Mouse (Mus musculus) heart, embryonic 16.5 days (tissue): ENCODE results near the gene Syncrip. TPM values are rescaled to one million over a fixed set of nuclear protein-coding genes. Genes with fewer than 3 reads are reported as not detected.
"Not testable (repeated sequence)": the region's sequence is repeated elsewhere in the genome, so short reads cannot be mapped to it uniquely, and the experiment has no call there.

Source experiments
- ATAC-seq: fragments of 200-750 bp; cut with Nextera tagmentation; replicated peaks from 2 replicates; pipeline ENCODE4 v1.8.0; 2017; ENCODE audit warnings: moderate number of reproducible peaks; ENCODE audit not compliant: insufficient read depth, low FRiP score; ENCODE audit errors: extremely low read depth
- H3K27ac ChIP-seq: fragments of 300-500 bp; sonication (generic); 2 replicates; pipeline ENCODE4 v1.5.1; 2014; ENCODE audit warnings: mild to moderate bottlenecking, low read length, control low read depth, moderate library complexity
- H3K27me3 ChIP-seq: fragments of 300-500 bp; sonication (generic); 2 replicates; pipeline ENCODE4 v1.6.1; 2014; ENCODE audit warnings: low read length, mixed read lengths; ENCODE audit not compliant: control insufficient read depth, insufficient read depth
- H3K36me3 ChIP-seq: fragments of 300-500 bp; sonication (generic); 2 replicates; pipeline ENCODE4 v1.6.1; 2014; ENCODE audit not compliant: control insufficient read depth, insufficient read depth
- H3K4me1 ChIP-seq: fragments of 300-500 bp; sonication (generic); 2 replicates; pipeline ENCODE4 v1.6.1; 2014; ENCODE audit warnings: low read length, mixed read lengths; ENCODE audit not compliant: control insufficient read depth, insufficient read depth
- H3K4me2 ChIP-seq: fragments of 300-500 bp; sonication (generic); 2 replicates; pipeline ENCODE4 v1.6.1; 2014; ENCODE audit warnings: low read depth, mild to moderate bottlenecking, control low read depth, low read length
- H3K4me3 ChIP-seq: fragments of 300-500 bp; sonication (generic); 2 replicates; pipeline ENCODE4 v1.5.1; 2014; ENCODE audit warnings: mild to moderate bottlenecking, control low read depth, low read length
- H3K9ac ChIP-seq: fragments of 300-500 bp; sonication (generic); 2 replicates; pipeline ENCODE4 v1.6.1; 2014; ENCODE audit warnings: low read length, control low read depth
- H3K9me3 ChIP-seq: fragments of 300-500 bp; sonication (generic); replicated peaks from 2 replicates; pipeline ENCODE4 v1.6.1; 2016; ENCODE audit warnings: low read length; ENCODE audit not compliant: control insufficient read depth
- WGBS: fragments of 180-500 bp; shearing (Covaris S2); extraction: QIAGEN DNeasy Blood & Tissue Kit; methylation state at CpG from one replicate; pipeline ENCODE4 v1.1.7; 2014; 5-methylcytosine and 5-hydroxymethylcytosine counted together
- polyA plus RNA-seq: library from polyadenylated mRNA; unstranded; fragments of >200 nt; fragmentation: Nextera tagmentation; extraction: Ambion mirVana; gene quantifications from 2 replicates; pipeline ENCODE4 v1.2.1, GENCODE M21; 2015

Gene Syncrip
- polyA plus RNA-seq, 1 experiment from 2014 or later, result 55.1 TPM

DNA sequence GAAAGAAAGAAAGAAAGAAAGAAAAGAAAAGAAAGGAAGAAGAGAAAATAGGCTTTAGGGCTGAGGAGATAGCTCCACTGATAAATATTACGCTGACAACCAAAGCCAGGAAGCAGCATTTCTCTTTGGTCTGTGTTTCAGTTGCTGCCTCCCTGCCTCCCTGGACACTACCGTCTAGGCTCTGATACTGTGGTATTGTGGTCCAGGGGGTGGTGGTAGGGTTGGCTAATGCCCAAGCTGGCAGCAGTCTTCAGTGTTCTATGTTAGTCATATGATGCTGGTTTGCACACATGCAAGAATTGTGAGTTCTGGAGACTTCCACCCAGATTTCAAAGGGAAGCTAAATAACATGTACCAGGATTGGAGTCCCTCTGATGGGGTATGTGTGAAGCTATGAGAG is 17.7 kb upstream of the Syncrip start:
- ATAC-seq, result no peak
- 58% methylated on average over 2 of the region's 2 CpGs for WGBS

GRCm38 (mm10) chr9:88492522-88492921 is 10.1 kb upstream of the Syncrip start:
- Histone ChIP-seq H3K4me1 (no peaks in the 10 kb centered on the region), H3K27ac (no peak overlapping the region), H3K9ac (no peak overlapping the region), H3K27me3 (no peaks in the 10 kb centered on the region), H3K4me2 (no peak overlapping the region), H3K36me3 (no peaks in the 10 kb centered on the region), H3K4me3 (no peak overlapping the region), H3K9me3 (no peaks in the 10 kb centered on the region; the same call in 1 of the 2 replicates)
- WGBS, result 39% methylated on average over 1 of the region's 1 CpGs
- no peak for ATAC-seq

More for the DNA sequence above, 17.7 kb upstream of the Syncrip start:
- H3K4me3 ChIP-seq, result no peak overlapping the region
- H3K9me3 ChIP-seq, result no peaks in the 10 kb centered on the region; the same call in 1 of the 2 replicates
- no peak overlapping the region for H3K4me2 ChIP-seq
- H3K9ac ChIP-seq, result no peak overlapping the region
- no peaks in the 10 kb centered on the region for H3K27me3 ChIP-seq
- no peaks in the 10 kb centered on the region for H3K4me1 ChIP-seq
- no peaks in the 10 kb centered on the region for H3K36me3 ChIP-seq
- H3K27ac ChIP-seq, result no peak overlapping the region

GRCm38 (mm10) chr9:88484531-88484930 is 2.2 kb upstream of the Syncrip start:
- no peaks in the 10 kb centered on the region for H3K9me3 ChIP-seq
- H3K27ac ChIP-seq, result peak overlapping the region; percentile 100
- H3K27me3 ChIP-seq, result no peaks in the 10 kb centered on the region
- no peak overlapping the region for H3K4me3 ChIP-seq
- peak overlapping the region; percentile 78; the same call in 1 of the 2 replicates for H3K4me2 ChIP-seq
- ATAC-seq, result no peak
- peak overlapping the region; percentile 42; the same call in 1 of the 2 replicates for H3K9ac ChIP-seq
- WGBS, result 29% methylated on average over 6 of the region's 6 CpGs
- peaks cover 12% of the 10 kb centered on the region for H3K4me1 ChIP-seq
- H3K36me3 ChIP-seq, result no peaks in the 10 kb centered on the region

DNA sequence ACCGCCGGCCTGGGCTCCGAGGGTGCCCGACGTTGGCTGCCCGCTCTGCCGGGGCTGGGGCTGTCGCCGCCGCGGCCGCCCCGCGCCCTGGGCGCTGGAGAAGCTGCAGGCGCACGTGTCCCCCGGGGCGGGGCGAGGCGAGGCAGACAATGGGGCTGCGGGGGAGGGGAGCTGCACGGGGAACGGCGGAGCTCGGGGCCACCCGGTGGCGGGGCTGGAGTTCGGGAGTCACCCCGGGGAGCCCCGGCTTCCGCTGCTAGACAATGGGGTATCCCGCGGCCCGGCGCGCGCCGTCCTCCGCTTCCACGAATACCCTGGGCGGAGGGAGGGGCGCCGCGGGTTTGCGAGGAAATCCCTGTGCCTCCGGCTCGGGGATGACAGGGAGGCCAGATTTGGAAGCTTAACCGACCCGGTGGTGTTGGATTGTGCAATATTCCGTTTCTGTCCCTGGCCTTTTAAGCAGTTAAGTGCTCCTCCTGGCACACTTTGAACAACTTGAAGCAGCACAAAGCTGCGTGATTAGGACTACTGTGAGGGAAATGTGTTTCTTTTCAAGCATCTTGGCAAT is 539 bp upstream of the Syncrip start:
- ATAC-seq, result no peak
- Histone ChIP-seq H3K9ac (peak overlapping the region; percentile 92), H3K9me3 (no peaks in the 10 kb centered on the region), H3K4me1 (peaks cover 12% of the 10 kb centered on the region), H3K4me3 (peak overlapping the region; percentile 99), H3K4me2 (peak overlapping the region; percentile 78), H3K27me3 (no peaks in the 10 kb centered on the region), H3K36me3 (no peaks in the 10 kb centered on the region), H3K27ac (peak overlapping the region; percentile 100)
- WGBS, result under 1% methylated on average over 45 of the region's 52 CpGs

GRCm38 (mm10) chr9:88481791-88482160 is 598 bp downstream of the Syncrip start:
- Histone ChIP-seq H3K4me3 (peak overlapping the region; percentile 99), H3K27ac (peak overlapping the region; percentile 100), H3K4me2 (peak overlapping the region; percentile 94), H3K27me3 (no peaks in the 10 kb centered on the region), H3K4me1 (peaks cover 12% of the 10 kb centered on the region), H3K9ac (peak overlapping the region; percentile 99), H3K36me3 (0 out of 2 replicates have a peak, but pooled peaks cover 4% of the 10 kb centered on the region), H3K9me3 (no peaks in the 10 kb centered on the region)
- peak; percentile 0; the same call in 1 of the 2 replicates for ATAC-seq
- under 1% methylated on average over 40 of the region's 43 CpGs for WGBS

DNA sequence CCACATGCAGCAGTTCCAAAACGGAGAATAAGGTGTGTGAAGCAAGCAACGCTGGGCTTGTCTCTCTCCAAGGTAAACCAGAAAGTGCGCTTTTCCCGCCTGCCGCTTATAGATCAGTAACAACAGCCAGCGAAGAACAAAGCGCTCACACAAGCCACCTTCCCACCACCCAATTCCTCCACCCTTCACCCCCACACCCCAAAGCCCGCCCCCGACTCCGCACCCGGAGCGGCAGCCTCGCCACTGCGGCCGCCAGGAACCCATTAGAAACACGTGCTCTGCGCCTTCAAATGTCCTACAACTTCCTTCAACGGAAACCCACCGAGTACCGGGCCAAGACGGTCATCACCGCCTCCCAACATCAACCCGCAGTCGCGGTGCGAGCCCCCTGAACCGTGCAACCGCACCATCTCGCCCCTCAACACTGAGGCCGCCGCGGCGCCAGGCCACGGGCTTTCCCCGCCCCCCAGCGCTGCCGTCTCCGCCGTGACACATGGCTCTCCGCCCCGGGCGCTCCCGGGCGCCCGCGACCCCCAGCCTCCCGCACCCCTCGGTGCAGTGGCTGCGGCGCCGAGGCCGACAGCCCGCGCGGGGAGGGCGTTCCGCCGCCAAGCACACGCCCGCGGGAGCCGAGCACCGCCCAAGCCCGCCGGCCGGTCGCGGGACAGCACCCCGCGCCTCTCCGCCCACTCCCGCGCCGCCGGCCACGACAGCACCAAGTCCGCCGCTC is 1.1 kb downstream of the Syncrip start:
- under 1% methylated on average over 74 of the region's 78 CpGs for WGBS
- no peaks in the 10 kb centered on the region for H3K9me3 ChIP-seq
- ATAC-seq, result peak; percentile 0; the same call in 1 of the 2 replicates

DNA sequence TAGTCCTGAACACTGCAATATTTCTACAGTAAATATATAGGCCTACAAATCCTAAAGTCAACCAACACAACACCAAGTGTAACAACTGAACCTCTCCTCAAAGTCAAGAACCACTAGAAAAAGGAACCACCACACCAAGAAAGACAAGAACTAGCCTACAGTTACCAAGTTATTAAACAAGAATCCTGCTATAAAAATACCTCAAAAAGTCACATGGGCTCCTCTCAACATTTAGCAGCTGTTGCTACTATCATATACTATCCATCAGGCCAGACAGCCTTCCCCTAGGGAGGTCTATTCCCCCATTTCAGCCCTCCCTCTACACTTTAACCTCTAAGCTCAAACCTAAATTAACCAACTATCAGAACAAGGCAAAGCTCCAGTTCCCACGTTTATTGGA is 2.3 kb downstream of the Syncrip start:
- peak overlapping the region; percentile 99 for H3K9ac ChIP-seq
- H3K4me3 ChIP-seq, result peak overlapping the region; percentile 99
- peaks cover 12% of the 10 kb centered on the region for H3K4me1 ChIP-seq
- H3K4me2 ChIP-seq, result peak overlapping the region; percentile 94
- 2% methylated on average over 1 of the region's 1 CpGs for WGBS
- ATAC-seq, result no peak
- H3K27ac ChIP-seq, result no peak overlapping the region
- H3K9me3 ChIP-seq, result no peaks in the 10 kb centered on the region
- H3K36me3 ChIP-seq, result peaks cover 6% of the 10 kb centered on the region
- no peaks in the 10 kb centered on the region for H3K27me3 ChIP-seq

More for the DNA sequence above, 1.1 kb downstream of the Syncrip start:
- H3K36me3 ChIP-seq, result peaks cover 4% of the 10 kb centered on the region; the same call in 1 of the 2 replicates
- peak overlapping the region; percentile 94 for H3K4me2 ChIP-seq
- peak overlapping the region; percentile 99 for H3K4me3 ChIP-seq
- peak overlapping the region; percentile 99 for H3K9ac ChIP-seq
- no peaks in the 10 kb centered on the region for H3K27me3 ChIP-seq
- H3K27ac ChIP-seq, result peak overlapping the region; percentile 100
- H3K4me1 ChIP-seq, result peaks cover 12% of the 10 kb centered on the region

DNA sequence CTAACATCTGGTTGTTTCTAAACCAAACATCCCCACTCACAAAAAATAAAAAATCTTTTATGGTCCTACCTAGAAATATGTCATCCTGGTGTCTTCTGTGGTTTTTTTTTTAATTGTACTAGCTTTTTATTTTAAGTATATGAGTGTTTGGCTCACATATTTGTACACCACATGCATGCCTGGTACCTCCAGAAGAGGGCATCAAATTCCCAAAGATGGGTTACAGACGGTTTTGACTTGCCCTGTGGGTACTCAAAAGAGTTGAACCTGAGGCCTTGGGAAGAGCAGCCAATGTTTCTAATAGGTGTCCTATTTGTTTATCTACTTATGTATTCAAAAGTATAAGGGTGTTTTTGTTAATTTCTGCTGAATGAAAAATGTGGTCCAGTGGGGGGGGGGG is 6.2 kb downstream of the Syncrip start:
- WGBS, result 26% methylated on average over 1 of the region's 1 CpGs
- Histone ChIP-seq H3K4me2 (no peak overlapping the region), H3K9me3 (no peaks in the 10 kb centered on the region), H3K9ac (no peak overlapping the region), H3K27me3 (no peaks in the 10 kb centered on the region), H3K27ac (no peak overlapping the region), H3K36me3 (peaks cover 28% of the 10 kb centered on the region), H3K4me3 (no peak overlapping the region), H3K4me1 (peaks cover 4% of the 10 kb centered on the region; the same call in 1 of the 2 replicates)
- no peak for ATAC-seq

DNA sequence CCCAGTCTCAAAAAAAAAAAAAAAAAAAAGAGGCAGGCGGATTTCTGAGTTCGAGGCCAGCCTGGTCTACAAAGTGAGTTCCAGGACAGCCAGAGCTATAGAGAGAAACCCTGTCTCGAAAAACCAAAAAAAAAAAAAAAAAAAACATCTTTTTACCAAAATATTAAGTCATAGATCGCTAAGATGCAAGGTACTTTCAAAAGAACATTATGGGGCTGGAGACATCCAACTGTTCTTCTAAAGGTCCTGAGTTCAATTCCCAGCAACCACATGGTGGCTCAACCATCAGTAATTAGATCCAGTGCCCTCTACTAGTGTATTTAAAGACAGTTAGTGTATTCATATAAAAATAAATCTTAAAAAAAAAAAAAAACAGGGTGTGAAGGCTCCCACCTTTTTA is 21.4 kb downstream of the Syncrip start:
- not testable (repeated sequence) for H3K9ac ChIP-seq, H3K27ac ChIP-seq, ATAC-seq, H3K4me2 ChIP-seq, H3K4me3 ChIP-seq, H3K9me3 ChIP-seq, H3K27me3 ChIP-seq, H3K4me1 ChIP-seq
- WGBS, result 76% methylated on average over 4 of the region's 4 CpGs
- peaks cover 35% of the 10 kb centered on the region for H3K36me3 ChIP-seq
